Mouse (Mus musculus): ENCODE results near the gene 1700028P14Rik. TPM values are rescaled to one million over a fixed set of nuclear protein-coding genes. Genes with fewer than 3 reads are reported as not detected.

The 1700028P14Rik gene
- polyA plus RNA-seq (2015; fragmentation: Illumina TruSeq; extraction: RNeasy Lipid Tissue Mini Kit (QIAGEN cat#74804); ENCODE audit: insufficient read depth, low read depth, low replicate concordance), result not detected

DNA sequence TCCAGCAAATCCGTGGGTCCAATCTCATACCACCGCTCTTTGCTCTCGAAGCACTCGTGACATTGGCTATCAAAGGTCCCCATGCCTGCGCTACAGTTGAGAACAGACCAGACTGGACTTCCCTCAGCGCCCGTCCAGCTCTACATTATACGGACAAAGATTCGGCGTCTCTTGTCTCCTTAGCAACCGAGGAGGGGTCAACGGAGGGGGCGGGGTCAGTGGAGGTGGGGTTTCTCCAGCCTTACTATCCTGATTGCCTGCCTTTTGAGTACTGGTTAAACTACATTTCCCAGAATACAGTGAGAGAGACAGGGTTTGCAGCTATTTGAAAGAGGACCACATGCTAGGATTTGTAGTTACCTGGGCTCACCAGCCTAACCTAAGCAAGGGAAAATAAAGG, at the start of gene 1700028P14Rik:
TSS of gene 1700028P14Rik (minus strand) at position 169 of the 400 bp plus-strand sequence.

DNA sequence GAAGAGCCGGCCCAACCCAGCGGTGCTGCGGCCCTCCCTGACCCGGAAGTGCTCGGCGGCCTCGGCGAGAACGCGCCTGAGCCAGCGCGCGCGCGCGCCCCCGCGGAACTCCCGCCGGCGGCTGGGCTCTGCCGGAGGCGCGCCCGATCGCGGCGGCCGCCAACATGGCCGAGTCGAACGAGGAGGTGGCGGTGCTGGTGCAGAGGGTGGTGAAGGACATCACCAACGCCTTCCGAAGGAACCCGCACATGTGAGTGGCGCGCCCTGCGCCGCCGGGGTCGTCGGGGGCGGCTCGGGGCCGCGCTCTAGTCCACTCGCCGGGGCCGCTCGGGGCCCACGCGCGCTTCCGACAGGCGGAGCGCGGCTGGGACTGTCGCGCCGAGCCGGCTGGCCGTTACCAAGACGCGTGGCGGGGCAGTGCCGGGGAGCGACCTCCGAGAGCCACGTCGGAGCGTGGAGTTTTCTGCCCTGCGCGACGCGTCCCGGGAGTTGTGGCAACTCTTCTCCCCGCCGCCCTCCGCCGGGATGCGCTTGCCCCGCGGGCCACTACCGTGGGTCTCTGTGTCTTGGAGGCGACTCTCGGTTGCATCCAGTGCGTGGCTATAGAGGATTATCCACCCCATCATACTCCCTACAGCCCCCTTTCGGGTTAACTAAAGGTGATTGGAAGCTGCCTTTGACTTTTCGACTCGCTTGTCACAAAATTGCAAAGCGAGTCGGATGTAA, 34.8 kb upstream of the 1700028P14Rik start, which contains the start of gene Ptar1:
TSS of gene Ptar1 (plus strand) at position 134 of the 726 bp plus-strand sequence.

Other genes with a start within 250 kb of the 1700028P14Rik start
- 1.2 TPM for gene Mamdc2, start 204.4 kb downstream of the 1700028P14Rik start, polyA plus RNA-seq (2015; fragmentation: Illumina TruSeq; extraction: RNeasy Lipid Tissue Mini Kit (QIAGEN cat#74804); ENCODE audit: insufficient read depth, low read depth, low replicate concordance)
- 3.8 TPM for gene Ptar1, start 34.6 kb upstream of the 1700028P14Rik start, polyA plus RNA-seq (2015; fragmentation: Illumina TruSeq; extraction: RNeasy Lipid Tissue Mini Kit (QIAGEN cat#74804); ENCODE audit: insufficient read depth, low read depth, low replicate concordance)
- 1.3 TPM for gene Apba1, start 106.1 kb upstream of the 1700028P14Rik start, polyA plus RNA-seq (2015; fragmentation: Illumina TruSeq; extraction: RNeasy Lipid Tissue Mini Kit (QIAGEN cat#74804); ENCODE audit: insufficient read depth, low read depth, low replicate concordance)

Data from pancreas, adult 10 weeks (tissue).